Mouse (Mus musculus) c-Kit-positive CD71-positive TER-119-negative erythroid progenitor cells, embryonic 14.5 days (primary cell): ENCODE data around the gene Tenm4.
"Not testable (repeated sequence)": the region's sequence is repeated elsewhere in the genome, so short reads cannot be mapped to it uniquely, and the experiment has no call there.

Source experiments
- DNase-seq: peaks from one replicate; pipeline ENCODE4 v3.0.0-alpha.2; 2013; ENCODE audit warnings: low read depth

The Tenm4 gene

DNA sequence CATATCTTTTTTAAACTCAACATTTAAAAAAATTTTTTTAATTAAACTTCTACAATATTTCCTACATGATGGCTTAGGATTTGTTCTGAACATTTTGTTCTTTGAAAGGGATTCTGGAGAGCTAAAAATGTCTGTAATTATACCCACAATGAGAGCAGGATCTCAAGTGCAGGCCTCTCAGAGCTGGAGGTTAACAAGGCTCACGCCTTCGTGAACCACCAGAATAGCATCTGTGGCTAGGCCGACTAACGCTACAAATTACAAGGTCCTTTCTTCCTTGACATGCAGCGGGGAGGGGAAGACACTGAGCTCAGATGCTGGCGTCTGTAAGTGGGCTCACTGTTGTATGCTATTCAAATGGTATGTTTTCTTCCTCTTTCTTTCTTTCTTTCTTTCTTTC, 411.7 kb downstream of the Tenm4 start:
- no peak for DNase-seq

GRCm38 (mm10) chr7:96587403-96587802, 416.4 kb downstream of the Tenm4 start:
- no peak for DNase-seq

GRCm38 (mm10) chr7:96588567-96588966, 417.5 kb downstream of the Tenm4 start:
- DNase-seq = no peak

- DNase-seq = no peak
Observed at GRCm38 (mm10) chr7:96595535-96596295, 424.7 kb downstream of the Tenm4 start.

DNA sequence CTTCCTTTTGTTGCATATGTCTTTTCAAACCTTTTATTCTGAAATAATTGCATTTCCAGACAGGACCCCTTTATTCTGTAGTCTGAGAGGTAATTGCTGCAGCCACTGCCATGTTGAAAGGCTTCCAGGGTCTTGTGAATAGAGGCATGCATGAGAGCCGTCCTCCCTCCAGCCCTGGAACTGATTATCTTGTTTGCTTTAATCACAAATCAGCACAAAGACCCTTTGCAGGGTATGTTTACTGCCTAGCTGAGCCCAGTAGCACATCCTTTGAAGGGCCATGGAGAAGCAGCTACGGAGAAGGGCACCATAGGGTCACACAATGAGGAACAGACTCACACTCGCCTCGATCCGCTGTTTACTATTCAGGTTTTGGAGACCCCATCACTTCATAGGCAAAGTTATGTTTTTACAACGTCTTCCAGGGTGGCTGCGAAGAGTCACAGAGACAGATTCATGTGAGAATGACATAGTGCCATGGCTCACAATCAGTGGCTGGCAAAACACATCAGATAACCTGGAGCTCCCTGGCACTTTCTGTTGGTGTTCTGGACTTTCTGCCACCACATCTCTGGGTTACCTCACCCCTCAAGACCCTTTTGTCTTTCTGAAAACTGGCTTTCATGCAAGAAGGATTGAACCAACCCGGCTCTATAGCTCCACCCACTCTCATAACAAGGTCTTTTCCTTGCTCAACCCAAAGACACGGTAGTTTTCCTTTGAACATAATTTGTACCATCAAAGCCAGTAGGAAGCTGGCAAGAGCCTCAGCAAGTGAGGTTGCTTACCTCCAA, 425.6 kb downstream of the Tenm4 start:
- no peak for DNase-seq

- DNase-seq = no peak
Observed at GRCm38 (mm10) chr7:96597871-96598270, 426.8 kb downstream of the Tenm4 start.

DNA sequence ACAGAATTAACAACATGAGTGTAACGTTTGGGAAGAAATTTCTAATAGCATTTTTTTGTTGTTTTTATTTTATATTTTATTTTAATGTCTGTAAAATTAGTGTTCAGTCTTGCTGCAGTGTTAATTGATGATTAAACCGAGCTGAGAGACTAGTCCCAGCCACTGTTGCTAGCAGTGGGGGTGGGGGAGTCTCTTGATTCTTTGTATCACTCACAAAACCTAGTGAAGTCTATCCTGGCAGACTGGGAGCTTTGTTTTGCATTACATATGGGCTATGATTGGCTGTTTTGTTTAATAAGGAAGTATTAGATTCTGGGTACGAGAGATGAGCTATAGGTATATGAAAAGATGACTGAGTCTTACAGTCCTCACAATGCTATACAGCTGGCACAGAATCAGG, 428.0 kb downstream of the Tenm4 start:
- DNase-seq = no peak

DNA sequence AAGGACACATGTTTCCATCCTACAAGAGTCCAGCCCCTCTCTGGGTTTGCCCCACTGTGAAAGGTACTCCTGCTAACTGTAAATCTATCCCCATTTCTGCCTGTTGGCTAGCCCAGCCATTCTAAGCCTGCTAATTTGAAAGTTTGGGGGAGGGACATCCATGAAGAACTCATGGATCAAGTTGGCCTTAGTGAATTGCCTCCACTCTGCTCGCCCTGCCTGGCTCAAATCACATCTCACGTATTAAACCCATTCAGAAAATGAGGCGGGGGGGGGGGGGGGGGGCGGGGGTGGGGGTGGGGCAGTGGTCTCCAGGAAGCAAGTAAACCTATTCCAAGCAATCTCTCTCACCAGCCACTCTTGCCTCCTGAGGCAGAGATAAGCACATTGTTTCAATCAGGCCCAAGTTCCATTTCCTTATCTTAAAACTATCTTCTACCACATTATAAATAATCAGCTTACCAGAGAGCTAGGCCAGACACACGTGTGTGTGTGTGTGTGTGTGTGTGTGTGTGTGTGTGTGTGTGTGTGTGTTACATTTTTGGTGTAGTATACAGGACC, 429.4 kb downstream of the Tenm4 start:
- no peak for DNase-seq

DNA sequence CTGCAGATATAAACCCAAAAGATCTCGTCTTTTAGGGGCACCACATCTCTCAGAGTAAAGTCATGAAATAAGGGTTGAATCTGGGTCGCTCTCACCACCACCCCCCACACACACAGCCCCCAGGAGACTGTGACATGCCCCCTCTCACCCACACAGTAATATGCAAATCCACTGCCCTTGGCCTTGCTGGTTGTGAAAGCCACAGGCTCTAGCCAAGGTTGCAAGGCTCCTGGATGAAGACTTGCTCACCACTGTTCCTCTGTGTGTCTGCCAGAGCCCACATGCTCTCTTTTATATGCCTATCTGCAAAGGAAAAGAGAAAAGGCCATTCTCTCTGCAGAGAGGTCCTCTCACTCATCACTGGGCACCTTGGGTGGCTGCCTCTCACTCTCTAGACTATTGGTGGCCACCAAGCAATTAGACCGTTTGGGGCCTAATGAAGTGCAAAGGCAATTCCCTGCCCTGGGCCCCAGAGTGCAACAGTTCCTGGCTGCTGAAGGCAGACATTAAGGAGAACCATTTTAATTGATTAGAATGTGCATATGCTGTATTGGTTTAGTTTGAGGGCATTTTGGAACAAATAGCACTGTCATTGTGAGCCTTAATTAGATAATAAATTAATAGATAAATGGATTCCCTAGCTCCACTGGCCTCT, 433.2 kb downstream of the Tenm4 start:
- DNase-seq = no peak

- DNase-seq = no peak
Observed at GRCm38 (mm10) chr7:96605316-96605715, 434.3 kb downstream of the Tenm4 start.

DNA sequence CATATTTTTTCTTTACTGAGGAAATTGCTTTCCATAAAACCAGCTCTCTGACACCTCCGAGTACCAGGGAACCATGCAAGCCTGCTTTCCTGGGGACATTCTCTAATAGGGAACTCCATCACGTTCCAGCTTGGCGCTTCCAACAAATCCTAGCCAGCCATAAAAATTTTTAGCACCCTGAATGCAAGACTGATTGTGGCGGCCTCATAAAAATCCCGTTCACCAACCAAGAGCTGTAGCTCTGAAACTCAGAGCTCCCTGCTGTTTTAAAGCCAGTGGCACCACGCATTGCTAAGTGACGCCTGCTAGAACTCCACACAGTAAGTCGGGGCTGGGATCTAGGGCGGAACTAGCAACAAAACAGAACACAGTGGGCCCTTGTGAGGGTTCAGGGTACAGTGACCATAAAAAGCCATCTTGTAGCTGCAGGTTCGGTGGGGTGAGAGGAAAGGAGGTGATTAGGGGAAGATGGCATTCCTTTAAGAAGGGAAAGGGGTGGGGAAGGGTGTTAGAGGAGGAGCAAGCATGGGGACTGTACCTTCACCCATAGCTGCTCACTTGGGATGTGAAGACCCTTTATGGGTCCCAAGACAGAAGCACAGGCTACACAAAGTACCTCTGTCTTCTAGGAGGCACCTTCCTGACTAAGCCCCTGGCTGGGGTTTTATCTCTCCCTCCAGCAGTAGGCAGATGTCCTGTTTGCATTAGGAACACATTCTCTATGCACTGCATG, 439.0 kb downstream of the Tenm4 start:
- DNase-seq = no peak

DNA sequence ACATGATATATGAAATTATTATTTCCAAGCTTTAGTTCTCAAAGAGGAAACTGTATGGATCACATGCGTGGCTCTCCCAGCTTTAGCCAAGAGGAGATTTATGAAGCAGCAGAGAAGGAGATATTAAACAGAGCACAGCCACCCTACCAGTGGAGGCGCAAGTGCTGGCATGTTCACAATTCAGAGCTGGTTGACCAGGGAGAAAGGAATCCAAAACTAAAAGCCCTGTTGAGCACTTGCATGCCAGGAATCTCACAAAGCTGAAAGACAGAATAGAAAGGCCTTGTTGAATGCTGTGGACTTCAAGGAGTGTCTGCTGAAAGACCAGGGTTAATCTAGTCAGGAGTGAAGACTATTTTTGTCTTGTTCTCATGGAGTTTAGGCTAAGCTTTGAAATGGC, 446.3 kb downstream of the Tenm4 start:
- no peak for DNase-seq

DNA sequence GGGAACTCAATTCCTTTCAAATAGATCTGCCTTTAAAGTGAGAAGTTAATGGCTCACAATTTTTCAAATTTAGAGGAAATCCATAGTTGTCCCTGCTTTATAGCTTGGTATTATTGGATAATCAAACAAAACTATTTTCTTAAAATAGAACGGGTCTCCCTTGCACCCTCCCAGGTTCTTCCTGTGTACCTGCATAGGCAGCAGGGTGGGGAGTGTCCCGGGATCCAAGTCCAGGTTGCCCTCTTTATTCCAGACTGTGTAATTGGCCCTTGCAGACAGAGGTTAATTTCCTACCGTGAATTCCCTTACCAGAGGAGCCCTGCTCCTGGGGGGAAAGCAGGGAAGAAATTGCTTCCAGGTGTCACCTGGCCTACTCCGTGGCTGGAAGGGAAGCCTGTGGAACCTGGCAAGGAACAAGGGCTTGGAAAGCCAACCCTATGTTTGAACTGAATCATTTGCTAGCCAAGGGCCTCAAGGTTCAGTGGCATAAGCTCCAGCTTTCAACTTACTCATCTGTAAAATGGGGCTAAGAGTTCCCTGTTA, 449.0 kb downstream of the Tenm4 start:
- no peak for DNase-seq

- DNase-seq = no peak
Observed at GRCm38 (mm10) chr7:96626338-96626737, 455.3 kb downstream of the Tenm4 start.

DNA sequence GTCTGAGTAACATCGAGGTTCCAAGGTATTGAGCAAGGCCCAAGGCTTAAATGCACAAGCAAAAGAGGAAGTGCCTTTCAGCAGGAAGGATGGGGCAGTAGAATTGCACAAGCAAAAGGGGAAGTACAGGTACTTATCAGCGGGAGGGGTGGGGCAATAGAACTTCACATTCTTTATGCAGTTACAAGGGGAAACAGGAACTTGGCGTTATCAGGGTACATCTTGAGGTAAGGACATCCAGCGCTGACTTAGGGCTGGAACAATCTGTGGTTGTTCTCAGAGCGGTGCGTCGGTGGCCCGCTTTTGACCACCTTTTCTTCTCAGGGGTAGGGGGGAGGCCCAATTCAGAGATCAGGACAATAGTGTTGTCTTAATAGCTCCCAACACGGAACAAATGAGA, 459.5 kb downstream of the Tenm4 start:
- DNase-seq = not testable (repeated sequence)

DNA sequence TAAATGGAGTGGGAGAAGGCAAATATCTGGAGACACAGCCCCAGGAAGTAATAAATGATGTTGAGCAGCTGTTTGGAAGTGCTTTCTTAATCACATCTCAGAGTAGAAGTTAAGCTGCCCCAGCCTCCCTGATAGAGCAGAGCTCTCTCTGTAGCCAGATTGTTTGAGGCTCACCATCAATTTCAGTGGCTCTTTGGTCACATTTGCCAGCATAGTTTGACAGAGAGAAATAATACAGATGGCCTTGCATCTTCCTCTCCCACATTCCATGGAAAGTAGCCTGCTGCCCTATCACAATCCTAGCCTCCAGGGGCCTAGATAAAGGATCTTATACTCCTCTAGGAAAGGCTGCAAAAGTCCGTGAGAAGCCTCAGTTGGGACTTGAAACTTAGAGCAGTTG, 462.0 kb downstream of the Tenm4 start:
- DNase-seq = no peak

DNA sequence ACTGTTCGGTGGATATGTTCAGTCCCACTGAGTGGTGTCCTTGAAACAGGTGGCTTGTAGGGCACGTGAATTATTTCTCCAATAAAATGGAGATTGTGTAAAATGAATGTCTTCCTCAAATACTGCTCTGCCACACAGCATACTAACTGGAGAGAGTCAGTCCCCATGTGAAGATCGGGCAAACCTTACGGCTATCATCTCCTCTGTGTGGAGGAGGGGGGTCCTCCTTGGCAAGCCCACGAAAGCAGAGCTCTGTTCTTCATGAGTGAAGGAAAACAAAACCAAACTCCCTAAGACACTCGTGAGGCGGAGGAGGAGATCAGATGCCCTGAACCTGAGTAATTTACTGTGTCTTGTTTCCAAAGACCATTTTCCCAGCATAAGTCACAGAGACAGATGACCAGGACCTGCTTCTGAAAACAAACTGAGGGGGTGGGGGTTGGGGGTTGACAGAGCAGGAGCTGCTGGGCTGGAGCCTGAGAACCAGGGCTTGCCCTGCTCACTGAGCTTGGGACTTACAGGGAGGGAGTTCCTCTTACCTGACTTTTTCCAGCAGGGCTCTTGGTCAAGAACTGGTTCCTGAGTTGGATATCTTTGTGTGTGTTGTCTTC, 464.9 kb downstream of the Tenm4 start:
- DNase-seq = no peak

GRCm38 (mm10) chr7:96643461-96644204, 472.6 kb downstream of the Tenm4 start:
- no peak for DNase-seq

- no peak for DNase-seq
Observed at GRCm38 (mm10) chr7:96644205-96644531, 473.1 kb downstream of the Tenm4 start.

DNA sequence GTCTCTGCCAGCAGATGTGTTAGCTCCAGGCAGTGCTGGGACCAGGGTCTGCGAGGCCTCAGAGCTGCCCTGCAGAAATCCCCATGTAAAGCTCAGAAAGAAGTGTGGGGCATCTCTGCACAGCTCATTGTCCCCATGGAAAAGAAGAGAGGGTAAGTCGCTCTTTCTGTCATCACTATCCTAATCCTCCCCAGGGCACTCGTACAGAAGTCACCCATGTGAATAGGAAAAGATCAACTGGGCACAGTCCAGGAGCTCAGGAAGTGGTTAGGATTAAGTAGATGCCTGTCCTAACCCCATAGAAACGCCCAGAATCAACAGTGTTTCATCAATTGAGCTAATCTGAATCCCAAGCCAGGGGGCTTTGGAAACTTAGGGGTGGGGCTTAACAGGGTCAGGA, 476.6 kb downstream of the Tenm4 start:
- DNase-seq = no peak

GRCm38 (mm10) chr7:96648606-96649005, 477.6 kb downstream of the Tenm4 start:
- no peak for DNase-seq
